Mouse (Mus musculus): ENCODE data around the gene Cox6b1.
A peak's percentile ranks its signal among the peaks of the same experiment; 100 is the strongest.

GRCm38 (mm10) chr7:30614454-30614853 lies 11.5 kb downstream of the Cox6b1 start:
- TF ChIP-seq CTCF (IDR thresholded peaks at IDR 0.05; ENCODE audit: low read depth, low read length) (0 out of 2 replicates have a peak, but pooled peaks have one; percentile 10), POLR2A (IDR thresholded peaks at IDR 0.05; ENCODE audit: extremely low read depth, insufficient read depth, low read length) (no peak)

Data from liver, adult 2 months (tissue).